Mouse (Mus musculus): Measurements from ENCODE around the gene AB124611. TPM values are rescaled to one million over a fixed set of nuclear protein-coding genes. Genes with fewer than 3 reads are reported as not detected.
A peak's percentile ranks its signal among the peaks of the same experiment; 100 is the strongest.

Gene AB124611
- total and polyA plus RNA-seq, 2 experiments = 3.4 to 3.5 TPM

DNA sequence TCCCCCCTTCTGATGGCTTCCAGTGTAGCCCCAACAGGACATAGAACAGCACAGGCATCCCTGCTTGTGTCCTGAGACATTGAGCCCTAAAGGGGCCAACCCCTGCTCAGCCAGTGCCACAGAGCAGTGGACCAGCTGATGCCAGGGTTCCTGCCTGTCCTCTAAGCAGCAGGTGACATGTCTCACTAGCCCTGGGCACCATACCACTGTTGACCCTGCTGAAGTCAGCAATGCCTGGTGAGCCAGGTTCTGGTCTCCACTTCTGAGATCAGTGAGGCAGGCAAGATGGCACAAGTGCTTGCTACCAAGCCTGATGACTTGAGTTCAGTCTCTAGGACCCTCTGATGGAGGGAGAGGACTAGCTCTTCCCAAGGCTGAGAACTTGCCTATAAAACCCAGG is 20.2 kb upstream of the AB124611 start:
- Histone ChIP-seq H3K79me2 (ENCODE audit: control insufficient read depth, insufficient read depth, low read length) (no peaks in the 10 kb centered on the region), H3K9ac (ENCODE audit: low read depth, low read length) (no peak overlapping the region), H3K4me3 (ENCODE audit: insufficient read depth, low read depth, low read length) (no peak overlapping the region), H3K36me3 (ENCODE audit: control insufficient read depth, insufficient read depth, low read length) (peaks cover 5% of the 10 kb centered on the region; the same call in 1 of the 2 replicates), H3K27ac (replicated peaks; ENCODE audit: insufficient read depth, low read depth, low read length) (no peak overlapping the region), H3K27me3 (ENCODE audit: control insufficient read depth, insufficient read depth, low read length) (no peaks in the 10 kb centered on the region), H3K4me1 (ENCODE audit: control insufficient read depth, insufficient read depth, low read length) (peaks cover 6% of the 10 kb centered on the region)
- no peak for DNase-seq (ENCODE audit: extremely low read depth, low read depth, low spot score)
- TF ChIP-seq POLR2A (IDR thresholded peaks at IDR 0.05; ENCODE audit: extremely low read depth, insufficient read depth, low read length) = no peak
- no peak for TF ChIP-seq CTCF (IDR thresholded peaks at IDR 0.05; ENCODE audit: low read depth, low read length)

GRCm38 (mm10) chr9:21507753-21508430 is 18.1 kb upstream of the AB124611 start:
- Histone ChIP-seq H3K79me2 (ENCODE audit: control insufficient read depth, insufficient read depth, low read length) (no peaks in the 10 kb centered on the region), H3K36me3 (ENCODE audit: control insufficient read depth, insufficient read depth, low read length) (peaks cover 5% of the 10 kb centered on the region; the same call in 1 of the 2 replicates), H3K4me3 (ENCODE audit: insufficient read depth, low read depth, low read length) (no peak overlapping the region), H3K27me3 (ENCODE audit: control insufficient read depth, insufficient read depth, low read length) (no peaks in the 10 kb centered on the region), H3K4me1 (ENCODE audit: control insufficient read depth, insufficient read depth, low read length) (peaks cover 6% of the 10 kb centered on the region), H3K9ac (ENCODE audit: low read depth, low read length) (no peak overlapping the region), H3K27ac (replicated peaks; ENCODE audit: insufficient read depth, low read depth, low read length) (no peak overlapping the region)
- TF ChIP-seq CTCF (IDR thresholded peaks at IDR 0.05; ENCODE audit: low read depth, low read length) (no peak), POLR2A (IDR thresholded peaks at IDR 0.05; ENCODE audit: extremely low read depth, insufficient read depth, low read length) (no peak)
- no peak for DNase-seq (ENCODE audit: extremely low read depth, low read depth, low spot score)
- 89% methylated on average over 15 of the region's 15 CpGs for WGBS

DNA sequence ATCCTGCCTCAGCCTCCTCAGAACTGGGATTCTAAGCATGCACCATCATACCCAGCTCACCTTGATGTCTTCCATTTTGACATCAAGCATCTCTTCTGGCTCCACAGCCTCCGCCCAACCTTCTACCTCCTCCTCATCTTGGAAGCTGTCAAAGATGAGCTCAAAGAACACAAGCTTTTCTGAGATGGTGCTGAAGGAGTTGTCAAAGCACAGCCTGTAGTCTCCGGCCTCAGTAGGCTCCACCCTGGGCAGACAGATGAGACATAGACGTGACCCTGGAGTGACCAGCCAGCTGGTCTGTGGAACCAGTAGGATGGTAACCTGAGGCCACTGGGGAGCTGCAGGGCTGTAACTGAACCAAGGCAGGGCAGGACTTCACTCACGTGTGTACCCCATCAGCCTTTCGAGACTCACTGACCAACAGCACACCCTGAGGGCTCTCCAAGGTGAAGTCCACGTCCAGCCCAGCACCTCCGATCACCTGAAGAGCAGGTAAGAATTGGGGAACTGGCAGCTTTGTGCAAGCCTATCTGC is 17.0 kb upstream of the AB124611 start:
- peaks cover 5% of the 10 kb centered on the region; the same call in 1 of the 2 replicates for H3K36me3 ChIP-seq (ENCODE audit: control insufficient read depth, insufficient read depth, low read length)
- no peaks in the 10 kb centered on the region for H3K79me2 ChIP-seq (ENCODE audit: control insufficient read depth, insufficient read depth, low read length)
- DNase-seq (ENCODE audit: extremely low read depth, low read depth, low spot score) = no peak
- H3K4me3 ChIP-seq (ENCODE audit: insufficient read depth, low read depth, low read length) = no peak overlapping the region
- no peaks in the 10 kb centered on the region for H3K27me3 ChIP-seq (ENCODE audit: control insufficient read depth, insufficient read depth, low read length)
- TF ChIP-seq CTCF (IDR thresholded peaks at IDR 0.05; ENCODE audit: low read depth, low read length) (no peak), POLR2A (IDR thresholded peaks at IDR 0.05; ENCODE audit: extremely low read depth, insufficient read depth, low read length) (no peak)
- H3K27ac ChIP-seq (replicated peaks; ENCODE audit: insufficient read depth, low read depth, low read length) = no peak overlapping the region
- peaks cover 6% of the 10 kb centered on the region for H3K4me1 ChIP-seq (ENCODE audit: control insufficient read depth, insufficient read depth, low read length)
- H3K9ac ChIP-seq (ENCODE audit: low read depth, low read length) = no peak overlapping the region; the same call in 1 of the 2 replicates
- 69% methylated on average over 7 of the region's 7 CpGs for WGBS

DNA sequence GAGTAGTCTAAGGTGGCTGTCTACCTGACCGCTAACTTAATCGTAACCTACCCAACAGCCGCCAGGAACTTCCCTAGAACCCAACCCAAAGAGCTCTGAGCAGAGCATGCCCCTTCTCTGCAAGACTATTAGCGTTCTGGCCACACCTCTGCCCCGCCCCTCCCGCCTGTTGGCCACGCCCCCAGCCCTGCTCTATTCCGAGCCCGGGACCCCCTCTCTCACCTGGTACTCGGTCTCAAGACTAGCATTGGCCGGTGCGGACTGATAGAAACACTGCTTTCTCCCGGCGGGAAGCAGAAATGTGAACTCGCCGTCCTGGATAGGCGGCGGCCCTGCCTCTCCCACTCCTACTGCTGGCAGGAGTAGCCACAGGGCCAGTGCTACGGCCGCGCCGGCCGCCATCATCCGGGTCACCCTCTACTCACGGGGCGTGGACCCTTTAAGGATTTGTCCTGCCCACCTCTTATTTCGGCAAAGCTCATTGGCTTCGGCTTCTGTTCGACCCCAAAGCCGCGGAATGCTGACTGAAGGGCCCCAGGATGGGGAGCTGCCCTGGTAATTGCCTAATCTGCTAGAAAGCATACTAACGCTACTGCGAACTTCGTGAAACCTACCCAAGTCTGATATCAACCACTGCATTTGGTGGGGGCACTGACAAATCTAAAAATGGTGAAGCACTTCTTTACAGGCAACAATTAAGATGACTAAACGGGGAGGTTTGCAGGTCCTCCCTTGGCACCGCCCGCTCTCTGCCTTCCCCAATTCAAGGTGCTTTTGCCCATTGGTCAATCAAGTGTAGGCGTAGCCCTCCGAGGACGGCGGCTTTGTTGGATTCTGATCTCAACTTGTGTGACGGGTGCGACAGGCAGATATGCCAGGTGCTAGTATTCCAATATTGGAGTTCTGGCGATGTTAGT is 15.9 kb upstream of the AB124611 start, which contains the start of gene Tmed1:
Tmed1 (minus strand) TSS at position 481 of the 917 bp plus-strand sequence.
- under 1% methylated on average over 44 of the region's 44 CpGs for WGBS
- TF ChIP-seq POLR2A (IDR thresholded peaks at IDR 0.05; ENCODE audit: extremely low read depth, insufficient read depth, low read length) (peak; percentile 64), CTCF (IDR thresholded peaks at IDR 0.05; ENCODE audit: low read depth, low read length) (no peak)
- peak within 1 kb of the TSS; percentile 84 for H3K9ac ChIP-seq (ENCODE audit: low read depth, low read length)
- no peaks in the 10 kb centered on the region for H3K36me3 ChIP-seq (ENCODE audit: control insufficient read depth, insufficient read depth, low read length)
- DNase-seq (ENCODE audit: extremely low read depth, low read depth, low spot score) = peak; percentile 94
- H3K27me3 ChIP-seq (ENCODE audit: control insufficient read depth, insufficient read depth, low read length) = no peaks in the 10 kb centered on the region
- peaks cover 6% of the 10 kb centered on the region for H3K4me1 ChIP-seq (ENCODE audit: control insufficient read depth, insufficient read depth, low read length)
- peak within 1 kb of the TSS; percentile 67 for H3K4me3 ChIP-seq (ENCODE audit: insufficient read depth, low read depth, low read length)
- no peaks in the 10 kb centered on the region for H3K79me2 ChIP-seq (ENCODE audit: control insufficient read depth, insufficient read depth, low read length)
- peak within 1 kb of the TSS; percentile 67 for H3K27ac ChIP-seq (replicated peaks; ENCODE audit: insufficient read depth, low read depth, low read length)

GRCm38 (mm10) chr9:21510689-21511015 is 15.3 kb upstream of the AB124611 start:
- no peaks in the 10 kb centered on the region for H3K27me3 ChIP-seq (ENCODE audit: control insufficient read depth, insufficient read depth, low read length)
- no peak for DNase-seq (ENCODE audit: extremely low read depth, low read depth, low spot score)
- peaks cover 6% of the 10 kb centered on the region for H3K4me1 ChIP-seq (ENCODE audit: control insufficient read depth, insufficient read depth, low read length)
- peak overlapping the region; percentile 8; the same call in 1 of the 2 replicates for H3K27ac ChIP-seq (replicated peaks; ENCODE audit: insufficient read depth, low read depth, low read length)
- H3K79me2 ChIP-seq (ENCODE audit: control insufficient read depth, insufficient read depth, low read length) = no peaks in the 10 kb centered on the region
- 8% methylated on average over 7 of the region's 7 CpGs for WGBS
- TF ChIP-seq CTCF (IDR thresholded peaks at IDR 0.05; ENCODE audit: low read depth, low read length) = no peak
- TF ChIP-seq POLR2A (IDR thresholded peaks at IDR 0.05; ENCODE audit: extremely low read depth, insufficient read depth, low read length) = no peak
- H3K4me3 ChIP-seq (ENCODE audit: insufficient read depth, low read depth, low read length) = peak overlapping the region; percentile 31
- H3K9ac ChIP-seq (ENCODE audit: low read depth, low read length) = peak overlapping the region; percentile 14; the same call in 1 of the 2 replicates
- H3K36me3 ChIP-seq (ENCODE audit: control insufficient read depth, insufficient read depth, low read length) = no peaks in the 10 kb centered on the region

Data from liver, adult 2 months (tissue).